Mouse (Mus musculus) layer of hippocampus, postnatal 36 days (tissue): ENCODE data around the gene Rpl21. TPM values are rescaled to one million over a fixed set of nuclear protein-coding genes. Genes with fewer than 3 reads are reported as not detected.
"Not testable (repeated sequence)": the region's sequence is repeated elsewhere in the genome, so short reads cannot be mapped to it uniquely, and the experiment has no call there.

ENCODE experiments used
- DNase-seq, 2 experiments: peaks; one replicate each; pipeline ENCODE4 v3.0.0; 2022
- total RNA-seq, 2 experiments: library from RNA; stranded (reverse); gene quantifications; 2 replicates each; pipeline ENCODE4 v1.2.3; 2021

Rpl21 gene
- total RNA-seq, 2 experiments from 2014 or later: 185 to 197 TPM

DNA sequence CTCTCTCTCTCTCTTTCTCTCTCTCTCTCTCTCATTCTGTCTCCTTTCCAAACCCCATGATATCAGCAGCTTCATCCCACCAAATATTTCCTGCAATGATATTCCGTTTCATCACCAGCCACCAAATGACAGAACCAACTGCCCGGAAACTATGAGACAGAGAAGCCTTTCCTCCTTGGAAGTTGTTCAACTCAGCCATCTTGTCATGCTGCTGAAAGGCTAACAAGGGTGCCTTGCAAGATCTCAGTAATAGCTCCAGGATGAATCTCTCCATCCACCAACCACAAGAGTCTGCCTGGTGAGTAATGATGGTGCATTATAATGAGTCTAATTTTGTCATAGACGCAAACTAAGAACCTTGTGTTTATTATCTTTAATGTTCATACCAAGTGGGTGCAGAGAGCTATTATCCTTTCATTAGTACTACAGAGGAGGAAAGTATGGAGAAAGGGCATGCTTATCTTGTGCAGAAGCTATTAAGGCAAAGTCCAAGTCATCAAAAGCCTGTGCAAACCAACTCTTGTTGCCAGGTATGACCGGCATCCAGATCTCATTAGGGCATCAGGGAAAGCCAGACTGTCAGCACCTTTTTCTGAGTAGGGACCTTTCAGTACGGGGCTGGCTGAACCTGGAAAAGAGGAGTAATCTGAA lies 40.4 kb downstream of the Rpl21 start:
- no peak for DNase-seq

DNA sequence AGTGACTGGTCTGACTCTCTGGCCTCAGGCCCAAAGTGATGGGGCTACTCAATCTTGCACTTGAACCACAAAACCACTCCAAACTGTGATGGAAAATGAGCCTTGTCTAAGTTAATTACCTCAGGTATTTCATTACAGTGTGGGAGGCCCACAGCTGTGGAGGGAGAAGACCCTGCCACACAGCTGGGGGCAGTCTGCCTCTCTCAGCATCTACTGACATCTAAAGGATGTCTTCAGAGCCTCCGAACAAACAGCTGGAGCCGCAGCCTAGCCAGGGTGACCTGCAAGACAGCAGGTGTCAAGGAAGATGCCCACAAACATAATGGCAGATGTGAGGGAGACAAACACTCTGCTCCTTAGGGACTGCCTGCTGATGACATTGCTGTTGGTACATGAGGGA lies 43.3 kb downstream of the Rpl21 start:
- DNase-seq: no peak

DNA sequence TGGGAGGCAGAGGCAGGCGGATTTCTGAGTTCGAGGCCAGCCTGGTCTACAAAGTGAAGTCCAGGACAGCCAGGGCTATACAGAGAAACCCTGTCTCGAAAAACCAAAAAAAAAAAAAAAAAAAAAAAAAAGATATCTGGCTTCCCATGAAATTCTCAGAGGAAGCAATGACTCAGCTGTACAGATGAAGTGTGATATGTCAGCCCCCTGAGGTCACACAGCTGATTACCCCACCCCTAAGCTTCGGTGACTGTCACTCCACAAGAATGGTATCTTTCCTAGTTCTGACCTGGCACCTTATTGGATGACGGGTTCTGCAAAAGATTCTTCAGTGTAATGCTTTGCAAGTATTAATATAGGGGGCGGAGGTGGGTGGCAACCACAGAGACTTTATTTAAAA lies 45.2 kb downstream of the Rpl21 start:
- not testable (repeated sequence) for DNase-seq

DNA sequence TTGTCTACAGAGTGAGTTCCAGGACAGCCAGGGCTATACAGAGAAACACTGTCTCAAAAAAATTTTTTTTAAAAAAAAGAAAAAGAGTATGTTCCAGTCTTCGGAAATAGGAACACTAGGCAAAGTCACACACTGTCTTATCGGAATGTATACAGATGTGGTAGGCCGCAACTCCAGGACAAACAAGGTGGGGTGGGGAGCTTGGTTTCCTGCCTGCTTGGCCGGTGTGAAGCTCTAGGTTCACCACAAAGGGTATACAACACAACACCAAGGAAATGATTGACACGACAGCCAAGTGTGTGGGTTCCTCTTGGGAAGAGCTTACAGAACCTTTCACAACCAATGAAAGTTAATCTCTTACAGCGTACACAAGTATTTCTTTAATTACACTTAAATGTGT lies 49.6 kb downstream of the Rpl21 start:
- no peak for DNase-seq

DNA sequence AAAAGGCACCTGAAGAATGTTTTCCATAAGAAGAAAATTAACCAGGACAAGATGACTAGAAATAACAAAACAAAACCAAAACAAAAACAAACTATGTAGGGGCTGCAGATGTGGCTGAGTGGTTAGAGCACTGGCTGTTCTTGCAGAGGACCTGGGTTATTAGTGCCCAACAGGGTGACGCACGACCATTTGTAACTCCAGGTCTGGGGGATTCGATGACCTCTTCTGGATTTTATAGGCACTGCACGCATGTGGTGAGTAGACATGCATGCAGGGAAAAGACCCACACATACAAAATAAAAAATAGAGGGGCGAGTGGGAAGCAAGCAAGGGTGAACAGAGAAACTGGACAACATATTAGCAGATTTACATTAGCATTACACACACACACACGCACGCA lies 50.4 kb downstream of the Rpl21 start:
- no peak for DNase-seq

DNA sequence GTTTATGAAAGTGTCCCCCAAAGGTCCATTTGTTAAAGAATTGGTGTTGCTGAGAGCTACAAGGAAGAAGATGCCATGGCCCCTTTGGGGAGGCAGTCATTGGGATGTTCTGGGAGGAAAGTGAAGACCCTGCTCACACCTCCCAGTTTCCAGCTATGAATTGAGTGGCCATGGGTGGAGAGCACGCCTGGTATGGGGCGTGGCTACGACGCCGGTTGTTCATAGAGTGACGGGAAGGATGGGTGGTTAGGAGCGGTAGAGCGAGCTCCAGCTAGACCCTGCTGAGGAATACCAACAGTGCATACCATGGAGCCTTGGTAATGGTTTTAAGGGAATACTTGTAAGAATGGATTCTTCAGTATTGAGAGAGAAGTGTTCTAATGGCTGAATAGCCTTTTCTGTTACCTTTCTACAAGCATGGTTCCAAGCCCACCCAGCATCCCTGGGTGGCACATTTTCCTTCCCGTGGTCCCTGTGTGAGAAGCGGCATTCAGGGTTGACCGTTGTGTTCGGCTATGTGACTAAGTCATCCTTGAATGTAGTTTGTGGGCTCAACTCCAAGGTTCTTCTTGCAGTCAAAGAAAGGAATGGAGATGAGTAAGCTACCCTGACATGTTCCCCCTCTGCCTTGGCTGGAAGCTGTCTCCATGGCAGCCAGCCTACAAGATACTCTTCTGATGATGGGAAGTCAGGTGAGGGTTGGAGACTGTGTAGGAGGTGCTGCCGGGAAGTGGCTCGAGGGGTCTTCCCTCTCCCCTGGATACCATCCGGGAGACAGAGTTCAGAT lies 51.0 kb downstream of the Rpl21 start:
- DNase-seq: no peak

Other genes with a start within 250 kb of the Rpl21 start
- gene Gpr12, start 247.7 kb upstream of the Rpl21 start, total RNA-seq: 10 to 100 TPM; 37.6 to 38.1 TPM
- gene Usp12, start 37.9 kb upstream of the Rpl21 start, total RNA-seq: 10 to 100 TPM; 56.3 to 59.2 TPM
- 10 to 100 TPM; 15.1 to 16.7 TPM for gene Rasl11a, start 12.2 kb downstream of the Rpl21 start, total RNA-seq
- 10 to 100 TPM; 21.6 to 25.8 TPM for gene Gtf3a, start 115.8 kb downstream of the Rpl21 start, total RNA-seq
- gene Mtif3, start 130.9 kb downstream of the Rpl21 start, total RNA-seq: 10 to 100 TPM; 20.9 to 22.3 TPM
- 1 to 10 TPM; 5.6 to 6.2 TPM for gene Lnx2, start 243.7 kb downstream of the Rpl21 start, total RNA-seq
- gene Polr1d, start 244.2 kb downstream of the Rpl21 start, total RNA-seq: 10 to 100 TPM; 64.7 to 68.5 TPM